Comparison of ENCODE assay signal across 8 mouse cellular contexts in the genomic region with DNA sequence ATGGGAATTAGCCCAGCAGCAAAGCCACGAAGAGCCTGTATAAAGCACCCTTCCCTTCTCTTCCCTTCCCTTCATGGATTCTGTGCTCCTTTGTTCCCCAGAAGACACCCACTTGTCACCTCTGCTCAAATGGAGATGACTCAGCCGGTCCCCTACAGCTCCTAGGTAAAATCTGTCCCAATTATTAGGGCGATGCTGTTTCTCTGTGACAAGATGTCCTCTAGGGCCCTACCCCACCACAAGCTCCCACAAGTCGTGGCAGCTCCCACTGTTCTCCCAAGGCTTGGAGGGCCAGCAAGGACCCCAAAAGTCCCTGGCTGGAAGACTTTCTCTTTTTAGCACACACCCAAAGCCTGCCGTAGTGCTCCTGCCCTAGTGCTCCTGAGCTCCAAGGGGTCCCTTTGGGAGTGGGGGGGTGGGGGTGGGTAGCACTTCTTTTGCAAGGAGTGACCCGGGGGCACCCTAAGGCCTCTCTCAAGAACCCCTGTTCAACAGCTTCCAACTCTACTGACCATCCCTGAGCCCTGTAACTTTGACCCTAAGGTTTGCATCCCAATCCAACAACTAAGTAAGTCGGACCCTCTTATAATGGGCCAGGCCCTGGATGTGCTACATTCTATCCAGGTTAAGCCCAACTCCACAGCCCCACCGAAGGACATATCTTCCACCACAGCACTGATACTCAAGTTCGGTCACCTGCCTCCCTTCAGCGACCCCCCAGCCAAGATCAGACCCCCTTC. TPM values are rescaled to one million over a fixed set of nuclear protein-coding genes. Genes with fewer than 3 reads are reported as not detected.
A peak's percentile ranks its signal among the peaks of the same experiment; 100 is the strongest.
DNase-seq lines count a peak whose midpoint lies in the region; ATAC-seq and TF ChIP-seq lines count a peak whose summit lies in the region.

No protein-coding gene starts in this region.

- DNase-seq in kidney, postnatal 0 days (ENCODE audit: low spot score) = no peak
- DNase-seq in kidney, adult 8-10 months = no peak
- DNase-seq in NIH3T3 (ENCODE audit: low read depth) = peak; percentile 33
- no peak for DNase-seq in heart, postnatal 0 days (ENCODE audit: low spot score)
- no peak for DNase-seq in adrenal gland, postnatal 10 days
- no peak for DNase-seq in embryo, embryonic 10 days (ENCODE audit: low spot score)

- TF ChIP-seq CTCF in kidney, postnatal 0 days (IDR thresholded peaks at IDR 0.05; ENCODE audit: low read depth) = no peak
- TF ChIP-seq CTCF in heart, postnatal 0 days (IDR thresholded peaks at IDR 0.05; ENCODE audit: low read depth) = no peak

- 0 out of 2 replicates have a peak, but pooled peaks cover under 1% of the 10 kb centered on the region for H3K36me3 ChIP-seq in kidney, postnatal 0 days (ENCODE audit: insufficient read depth, low read length)
- H3K36me3 ChIP-seq in heart, postnatal 0 days (replicated peaks; ENCODE audit: control insufficient read depth, insufficient read depth, low read length) = peaks cover 27% of the 10 kb centered on the region
- H3K36me3 ChIP-seq in liver, embryonic 16.5 days (ENCODE audit: control insufficient read depth, insufficient read depth) = peaks cover 21% of the 10 kb centered on the region

- no peak for TF ChIP-seq EP300 in heart, postnatal 0 days (IDR thresholded peaks at IDR 0.05; ENCODE audit: low read depth)

- peaks cover 23% of the 10 kb centered on the region; the same call in 1 of the 2 replicates for H3K4me1 ChIP-seq in kidney, postnatal 0 days (replicated peaks; ENCODE audit: insufficient read depth, low read length)
- H3K4me1 ChIP-seq in heart, postnatal 0 days (ENCODE audit: control insufficient read depth, insufficient read depth) = peaks cover 28% of the 10 kb centered on the region
- peaks cover 49% of the 10 kb centered on the region for H3K4me1 ChIP-seq in liver, embryonic 16.5 days (ENCODE audit: control insufficient read depth, low read depth, low read length)

- no peaks in the 10 kb centered on the region for H3K27me3 ChIP-seq in kidney, postnatal 0 days (ENCODE audit: insufficient read depth, low read length)
- H3K27me3 ChIP-seq in heart, postnatal 0 days (ENCODE audit: control insufficient read depth, insufficient read depth, low read length) = no peaks in the 10 kb centered on the region
- H3K27me3 ChIP-seq in liver, embryonic 16.5 days (ENCODE audit: control insufficient read depth, insufficient read depth, low read depth, low read length) = no peaks in the 10 kb centered on the region

- ATAC-seq in kidney, postnatal 0 days (replicated peaks; ENCODE audit: low FRiP score, low read depth) = peak; percentile 5; the same call in 1 of the 2 replicates
- peak; percentile 7 for ATAC-seq in heart, postnatal 0 days (ENCODE audit: insufficient read depth, low read depth)
- ATAC-seq in liver, embryonic 16.5 days (ENCODE audit: low read depth) = no peak
- ATAC-seq in megakaryocyte progenitor cell, adult 5-6 weeks (replicated peaks; ENCODE audit: poor library complexity) = no peak

- peak overlapping the region; percentile 80 for H3K27ac ChIP-seq in kidney, postnatal 0 days
- peak overlapping the region; percentile 77 for H3K27ac ChIP-seq in heart, postnatal 0 days (ENCODE audit: low read depth)
- H3K27ac ChIP-seq in liver, embryonic 16.5 days (ENCODE audit: low read length) = peak overlapping the region; percentile 99

- peak overlapping the region; percentile 83 for H3K9ac ChIP-seq in kidney, postnatal 0 days (ENCODE audit: low read depth, low read length)
- peak overlapping the region; percentile 77 for H3K9ac ChIP-seq in heart, postnatal 0 days (replicated peaks; ENCODE audit: low read depth, low read length)
- H3K9ac ChIP-seq in liver, embryonic 16.5 days (ENCODE audit: low read depth, low read length) = peak overlapping the region; percentile 90

- no peaks in the 10 kb centered on the region for H3K9me3 ChIP-seq in kidney, postnatal 0 days (replicated peaks; ENCODE audit: low read length)
- H3K9me3 ChIP-seq in heart, postnatal 0 days (replicated peaks; ENCODE audit: control insufficient read depth, low read length) = no peaks in the 10 kb centered on the region
- no peaks in the 10 kb centered on the region for H3K9me3 ChIP-seq in liver, embryonic 16.5 days (replicated peaks; ENCODE audit: control insufficient read depth, low read length)

- 22% methylated on average over 10 of the region's 10 CpGs for WGBS in kidney, postnatal 0 days
- WGBS in heart, postnatal 0 days = 5% methylated on average over 10 of the region's 10 CpGs
- WGBS in liver, embryonic 16.5 days (ENCODE audit: insufficient replicate concordance) = 8% methylated on average over 10 of the region's 10 CpGs

- H3K4me3 ChIP-seq in kidney, postnatal 0 days (replicated peaks; ENCODE audit: low read depth, low read length) = peak overlapping the region; percentile 90
- H3K4me3 ChIP-seq in heart, postnatal 0 days (ENCODE audit: low read depth, low read length) = peak overlapping the region; percentile 82
- H3K4me3 ChIP-seq in liver, embryonic 16.5 days (ENCODE audit: low read depth, low read length) = peak overlapping the region; percentile 93

- peak overlapping the region; percentile 76 for H3K4me2 ChIP-seq in kidney, postnatal 0 days (ENCODE audit: low read length)
- H3K4me2 ChIP-seq in heart, postnatal 0 days (ENCODE audit: low read depth, low read length) = peak overlapping the region; percentile 95
- peak overlapping the region; percentile 89 for H3K4me2 ChIP-seq in liver, embryonic 16.5 days (ENCODE audit: low read depth, low read length)

RNA-seq across cellular contexts. Expression of a gene that starts 0.5 kb away (rescaled TPM):
- polyA plus RNA-seq in kidney, postnatal 0 days (2015; fragmentation: Nextera tagmentation; extraction: Ambion mirVana) = 29.8 and 30.6 TPM in 2 replicates
- total RNA-seq in heart, postnatal 0 days (2014; rRNA removed; ENCODE audit: low replicate concordance) = 12.7 and 14.7 TPM in 2 replicates
- polyA plus RNA-seq in heart, postnatal 0 days (2015; fragmentation: Nextera tagmentation; extraction: Ambion mirVana) = 40.0 and 41.2 TPM in 2 replicates
- 98.3 and 106 TPM in 2 replicates for polyA plus RNA-seq in liver, embryonic 16.5 days (2015; fragmentation: Nextera tagmentation; extraction: Ambion mirVana)
- 10 to 100 TPM; 61.5 to 62.8 TPM for total RNA-seq in adrenal gland, postnatal 10 days (2021)
- total RNA-seq in megakaryocyte progenitor cell, adult 5-6 weeks (2015) = 14.3 and 23.0 TPM in 2 replicates
- 12.5 and 20.6 TPM in 2 replicates for total RNA-seq in megakaryocyte progenitor cell, adult 5-6 weeks (2017)

RNA-seq across cellular contexts. Expression of a gene that starts 1.0 kb away (rescaled TPM):
- polyA plus RNA-seq in kidney, postnatal 0 days (2015; fragmentation: Nextera tagmentation; extraction: Ambion mirVana) = 107 and 123 TPM in 2 replicates
- 160 and 168 TPM in 2 replicates for total RNA-seq in heart, postnatal 0 days (2014; rRNA removed; ENCODE audit: low replicate concordance)
- 155 and 158 TPM in 2 replicates for polyA plus RNA-seq in heart, postnatal 0 days (2015; fragmentation: Nextera tagmentation; extraction: Ambion mirVana)
- 85.1 and 86.9 TPM in 2 replicates for polyA plus RNA-seq in liver, embryonic 16.5 days (2015; fragmentation: Nextera tagmentation; extraction: Ambion mirVana)
- 100 to 1,000 TPM; 131 to 148 TPM for total RNA-seq in adrenal gland, postnatal 10 days (2021)
- 42.8 and 55.1 TPM in 2 replicates for total RNA-seq in megakaryocyte progenitor cell, adult 5-6 weeks (2015)
- 42.3 and 47.1 TPM in 2 replicates for total RNA-seq in megakaryocyte progenitor cell, adult 5-6 weeks (2017)

Comparison
In these comparisons a context has a peak if more than half of its experiments do, and no peak if none do; other contexts are left out.
1. ATAC-seq: peak in kidney, postnatal 0 days (single experiment) and heart, postnatal 0 days (single experiment); none in liver, embryonic 16.5 days (single experiment) and megakaryocyte progenitor cell, adult 5-6 weeks (single experiment).
2. Peak in every context shown above with its lines, with median percentiles within 50 percentile points of each other: H3K27ac ChIP-seq, H3K4me2 ChIP-seq, H3K4me3 ChIP-seq and H3K9ac ChIP-seq.